Mouse (Mus musculus) lung, adult 18-20 months (tissue): ENCODE measurements around the gene Gucy2d.

Source experiments
- DNase-seq, 2 experiments: peaks; one replicate each; pipeline ENCODE4 v3.0.0; 2022; ENCODE audit warnings: mixed read lengths in 2 of 2

Gucy2d gene

DNA sequence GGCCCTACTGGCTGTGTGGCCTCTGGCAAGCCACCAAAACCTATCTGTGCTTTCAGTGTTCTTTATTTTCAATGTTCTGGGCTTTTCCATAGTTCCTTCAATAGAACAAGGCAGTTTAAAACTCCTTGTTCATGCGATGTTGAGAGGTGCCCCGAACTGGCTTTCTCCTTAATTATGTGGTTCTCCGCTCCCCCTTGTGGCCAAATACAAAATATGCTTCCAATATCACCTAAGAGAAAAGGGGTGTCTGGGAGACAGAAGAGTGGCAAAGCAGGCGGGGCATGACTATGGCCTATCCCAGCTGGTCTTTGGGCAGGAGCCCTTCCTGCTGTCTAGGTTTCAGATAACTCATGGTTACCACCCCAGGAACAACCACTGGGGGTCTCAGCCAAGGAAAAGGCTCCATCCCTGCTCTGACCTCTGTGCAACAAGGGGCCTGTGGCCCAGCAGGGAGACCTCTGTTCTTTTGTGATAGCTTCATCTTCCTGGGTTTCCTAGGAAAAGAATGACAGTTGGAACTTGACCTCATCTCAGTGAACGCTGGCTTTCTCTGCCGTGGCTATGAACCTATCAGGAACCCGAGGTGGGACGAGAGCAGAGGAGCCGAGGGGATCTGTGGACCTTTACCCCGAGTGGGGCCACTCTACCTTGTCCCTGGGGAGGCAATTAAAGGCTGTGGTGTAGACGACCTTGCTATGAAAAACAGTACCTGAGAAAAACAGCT, 7.5 kb downstream of the Gucy2d start:
- DNase-seq, result peak in 1 of 2 experiments; percentile 8

DNA sequence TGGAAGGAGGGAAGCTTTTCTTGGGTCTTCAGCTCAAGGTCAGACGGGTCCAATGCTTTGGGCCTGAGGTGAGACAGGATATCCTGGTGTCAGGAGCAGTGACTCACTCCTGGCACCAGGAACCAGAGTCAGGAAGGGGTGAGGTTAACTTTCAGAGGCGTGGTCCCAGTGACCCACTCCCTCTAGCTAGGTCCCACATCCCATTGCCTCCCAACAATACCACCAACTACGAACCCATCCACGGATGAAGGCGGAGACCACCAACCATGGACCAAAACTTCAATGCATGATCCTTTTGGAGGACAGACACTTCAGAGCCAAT, 8.1 kb downstream of the Gucy2d start:
- DNase-seq, result no peak

DNA sequence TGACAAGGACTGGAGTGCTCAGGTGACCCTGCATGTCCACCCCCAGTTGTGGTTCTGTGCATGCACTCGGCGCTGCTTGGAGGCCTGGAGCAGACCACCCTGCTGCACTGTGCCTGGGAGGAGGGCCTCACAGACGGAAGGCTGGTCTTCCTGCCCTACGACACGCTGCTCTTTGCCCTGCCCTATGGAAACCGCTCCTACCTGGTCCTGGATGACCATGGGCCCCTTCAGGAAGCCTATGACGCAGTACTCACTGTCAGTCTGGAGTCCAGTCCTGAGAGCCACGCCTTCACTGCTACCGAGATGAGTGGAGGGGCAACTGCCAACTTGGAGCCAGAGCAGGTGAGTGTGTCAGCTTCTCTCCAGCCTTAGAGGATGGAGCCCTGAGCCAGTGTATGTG, 9.5 kb downstream of the Gucy2d start:
- DNase-seq, result no peak

DNA sequence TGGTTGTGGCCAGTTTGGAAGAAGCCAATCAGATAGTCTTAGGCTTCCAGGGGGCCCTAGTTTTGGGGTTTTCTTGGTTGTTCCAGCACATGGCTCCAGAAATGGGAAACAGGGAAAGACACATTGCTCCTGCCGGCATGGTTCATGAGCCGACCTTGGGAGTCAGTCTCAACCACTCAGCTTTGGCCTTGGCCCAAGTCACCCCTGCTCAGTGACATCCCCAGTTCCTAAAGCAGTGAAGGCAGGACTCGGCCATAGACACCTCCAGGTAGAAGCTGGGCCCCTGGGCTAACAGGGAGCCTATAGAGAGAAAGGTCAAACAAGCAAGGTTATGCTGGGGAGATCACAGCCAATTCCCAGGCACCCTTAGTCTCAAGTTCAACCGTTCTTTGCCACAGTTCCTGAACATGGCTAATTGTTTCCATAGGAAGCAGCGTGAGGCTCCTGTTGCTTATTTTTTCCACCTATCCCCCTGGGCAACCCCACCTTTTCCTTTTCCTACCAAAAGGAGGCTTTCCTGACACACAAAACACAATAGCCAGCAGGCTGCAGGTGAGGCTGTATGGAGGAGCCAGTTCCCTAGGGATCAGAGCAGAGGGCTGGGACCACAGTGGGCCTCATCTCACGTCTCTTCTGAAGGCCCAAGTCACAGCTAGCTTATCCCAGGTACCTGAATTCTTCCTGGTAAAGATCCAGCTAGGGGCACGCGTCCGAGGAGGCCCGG, 14.3 kb downstream of the Gucy2d start:
- no peak for DNase-seq

DNA sequence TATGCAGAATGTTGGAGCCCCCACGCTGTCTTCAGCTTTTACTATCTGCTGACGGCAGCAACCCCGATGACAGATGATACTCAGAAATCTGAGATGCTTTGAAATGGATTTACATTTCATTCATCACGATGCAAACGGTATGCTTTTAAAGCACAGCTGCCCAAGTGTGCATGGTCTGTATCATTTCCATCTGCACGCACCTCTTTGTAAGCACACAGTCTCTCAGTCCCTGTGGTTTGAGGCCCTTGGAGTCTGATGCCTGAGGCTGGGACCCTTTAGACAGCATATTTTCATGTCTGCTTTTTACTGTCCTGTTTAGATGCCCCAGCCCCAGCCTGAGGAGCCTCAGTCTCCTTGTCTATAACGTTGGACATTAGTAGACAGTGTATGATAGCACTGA, 20.1 kb downstream of the Gucy2d start:
- DNase-seq, result no peak

DNA sequence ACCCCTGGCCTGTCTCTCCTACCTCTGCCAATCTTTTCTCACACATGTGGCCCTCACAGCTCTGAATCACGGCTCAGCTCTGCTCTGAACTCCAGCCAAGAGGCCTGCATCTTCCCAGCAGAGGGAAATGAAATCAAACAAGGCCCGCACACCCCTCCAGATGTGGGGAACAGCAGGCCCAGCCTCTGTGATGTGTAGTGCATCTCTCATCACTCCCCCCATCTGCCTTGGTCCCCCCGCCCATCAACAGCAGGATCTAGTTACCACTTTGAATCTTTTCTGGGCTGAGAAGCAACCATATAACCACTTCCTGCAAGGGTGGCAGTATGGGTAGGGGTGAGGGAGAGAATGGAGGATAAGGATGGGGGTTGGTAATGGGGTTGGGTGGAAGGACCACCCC, 28.9 kb downstream of the Gucy2d start:
- no peak for DNase-seq

DNA sequence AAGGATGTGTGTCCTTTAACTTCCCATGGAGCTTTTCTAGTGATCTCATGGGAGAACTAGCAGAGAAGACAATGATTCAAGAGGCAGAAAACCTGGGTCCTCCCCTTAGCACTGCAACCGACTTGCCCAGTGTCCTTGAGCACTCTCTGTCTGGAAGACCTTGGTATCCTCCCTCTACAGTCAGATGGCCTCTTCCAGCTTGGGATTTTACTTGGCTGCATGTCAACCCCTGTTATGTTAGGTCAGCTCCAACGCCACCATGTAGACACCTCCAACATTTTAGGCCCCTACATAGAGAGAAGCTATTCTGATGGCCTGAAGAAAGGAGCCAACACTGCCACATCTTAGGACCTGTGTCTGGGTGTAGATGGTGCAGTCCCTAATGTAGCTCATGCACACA, 32.3 kb downstream of the Gucy2d start:
- no peak for DNase-seq

DNA sequence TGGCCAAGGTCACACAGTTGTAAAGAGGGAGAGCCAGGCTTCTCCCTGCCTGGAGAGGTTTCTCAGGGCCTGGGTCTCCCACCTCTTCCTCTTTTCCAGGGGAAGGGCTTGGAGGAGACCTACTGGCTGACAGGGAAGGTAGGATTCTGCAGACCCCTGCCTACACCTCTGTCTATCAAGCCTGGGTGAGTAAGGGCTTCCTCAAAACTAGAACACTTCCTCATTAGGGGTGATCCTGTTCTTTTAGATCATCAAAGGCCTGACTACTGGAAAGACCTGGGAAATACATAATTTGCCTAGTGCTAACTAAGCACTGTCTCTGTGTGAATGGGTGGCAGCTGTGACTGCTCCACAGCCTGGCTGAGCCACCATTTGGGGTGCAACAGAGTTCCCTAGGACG, 34.3 kb downstream of the Gucy2d start:
- no peak for DNase-seq

DNA sequence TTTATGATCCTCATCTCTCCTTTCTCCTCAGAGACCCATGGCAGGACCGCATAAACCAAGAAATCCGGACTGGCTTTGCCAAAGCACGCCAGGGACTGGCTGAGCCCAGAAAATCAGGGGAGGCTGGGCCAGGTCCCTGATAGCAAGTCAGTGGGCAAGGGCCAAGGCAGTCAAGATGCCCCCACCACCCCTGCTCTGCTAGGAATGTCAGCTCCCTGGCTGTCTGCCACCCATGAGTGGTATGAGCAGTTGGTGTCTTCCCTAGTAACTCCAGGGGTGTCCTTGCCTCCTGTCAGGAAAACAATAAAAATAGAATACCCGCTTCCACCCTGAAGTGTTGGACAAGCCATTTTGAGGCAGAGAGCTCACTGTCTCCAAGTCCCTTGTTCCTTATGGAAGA, 36.9 kb downstream of the Gucy2d start:
- no peak for DNase-seq

DNA sequence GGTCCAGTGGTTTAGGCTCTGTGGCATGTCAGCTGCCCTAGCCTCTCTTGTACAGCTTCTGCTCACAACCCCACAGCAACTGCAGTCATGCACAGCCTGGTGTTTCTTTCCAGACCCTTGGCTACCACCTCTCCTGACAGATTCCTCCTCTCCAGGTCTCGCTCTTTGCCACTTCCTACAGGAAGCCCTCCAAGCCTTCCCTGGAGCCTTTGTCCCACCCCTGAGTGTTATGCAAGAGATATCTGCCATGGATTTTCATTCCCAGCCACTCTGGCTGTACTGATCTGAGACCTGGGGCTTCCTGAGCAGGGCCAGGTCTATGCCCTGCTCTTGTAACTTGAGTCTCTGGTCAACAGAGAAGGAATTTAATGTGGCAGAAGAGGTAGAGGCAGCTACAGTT, 40.3 kb downstream of the Gucy2d start:
- no peak for DNase-seq

DNA sequence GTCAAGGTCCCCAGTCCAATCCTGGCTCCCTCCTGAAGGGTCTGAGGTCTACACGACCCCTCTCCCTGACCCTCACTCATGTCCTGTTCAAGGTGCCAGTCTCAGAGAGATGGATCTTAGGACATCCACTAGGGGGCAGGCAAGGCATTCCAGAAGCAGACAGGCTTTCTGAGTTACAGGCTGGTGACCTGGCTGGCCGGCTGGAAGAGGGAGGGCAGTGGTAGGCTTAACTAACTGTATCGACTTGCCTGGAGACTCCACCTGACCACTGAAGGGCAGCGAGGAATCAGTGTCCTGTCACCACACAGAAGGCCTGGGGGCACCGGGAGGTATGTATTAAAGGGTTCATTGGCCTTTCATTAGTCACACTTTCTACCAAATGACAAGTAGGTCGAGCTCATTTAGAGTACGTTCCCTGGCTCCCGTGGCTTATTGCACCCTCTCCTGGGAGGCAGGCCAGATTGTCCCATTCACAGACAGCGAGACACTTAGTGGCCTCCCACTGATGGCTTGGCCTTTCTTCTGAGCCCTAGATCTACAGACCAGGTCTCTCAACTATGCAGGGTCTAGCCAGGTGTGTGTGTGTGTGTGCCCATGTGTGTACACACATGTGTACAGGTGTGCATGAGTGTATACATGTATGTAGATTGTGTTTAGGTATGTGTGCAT, 41.0 kb downstream of the Gucy2d start:
- peak; percentile 77 to 86 for DNase-seq

DNA sequence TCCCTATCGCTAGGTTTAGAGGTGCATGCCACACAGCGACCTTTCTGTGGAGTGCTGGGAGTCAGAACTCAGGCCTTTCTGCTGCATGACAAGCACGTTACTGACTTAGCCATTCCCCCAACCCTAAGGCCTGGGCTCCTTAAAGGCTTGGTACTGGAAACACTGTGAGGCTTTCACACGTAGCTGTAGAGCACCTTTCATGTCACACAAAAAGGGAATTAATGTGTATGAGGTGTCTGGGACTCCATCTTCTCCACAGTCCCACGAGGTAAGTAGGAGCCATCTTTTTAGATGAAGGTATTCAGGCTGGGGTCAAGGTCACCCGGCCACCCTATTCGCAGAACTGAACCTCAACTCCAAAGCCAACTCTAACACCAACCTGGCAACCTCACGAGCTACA, 41.6 kb downstream of the Gucy2d start:
- no peak for DNase-seq

DNA sequence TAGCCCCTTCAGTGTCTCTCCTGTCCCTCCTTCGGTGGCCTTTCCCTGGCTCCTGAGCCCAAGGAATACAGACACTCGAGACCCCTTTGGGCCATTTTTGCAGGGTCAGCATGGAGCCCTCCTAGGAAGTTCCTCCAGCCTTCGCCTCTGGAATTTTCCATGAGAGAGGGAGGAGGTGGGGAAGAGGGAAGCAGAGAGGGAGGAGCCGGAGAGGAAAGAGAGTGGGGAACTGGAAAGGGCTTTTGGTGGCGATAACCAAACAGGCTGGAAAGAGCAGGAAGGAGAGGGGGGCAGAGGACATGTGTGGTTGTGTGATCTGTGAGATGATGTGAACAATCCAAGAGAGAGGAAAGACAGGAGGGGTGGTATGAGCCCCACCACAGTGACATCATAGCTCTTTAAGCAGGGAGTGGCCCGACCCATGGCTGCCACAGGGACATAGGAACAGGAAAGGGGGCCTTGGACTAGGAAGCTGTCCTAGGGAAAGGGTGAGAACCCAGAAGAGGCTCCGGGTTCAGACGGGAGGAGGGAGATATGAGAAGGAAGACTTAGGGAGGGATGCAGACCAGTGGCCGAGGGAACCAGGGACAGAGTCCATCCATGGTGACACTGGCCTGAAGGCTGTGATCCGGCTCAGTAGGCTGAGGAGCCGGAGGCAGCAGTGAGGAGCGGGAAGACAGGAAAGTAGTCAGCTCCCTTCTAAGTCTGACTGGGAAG, 42.5 kb downstream of the Gucy2d start:
- DNase-seq, result peak in 1 of 2 experiments; percentile 39

DNA sequence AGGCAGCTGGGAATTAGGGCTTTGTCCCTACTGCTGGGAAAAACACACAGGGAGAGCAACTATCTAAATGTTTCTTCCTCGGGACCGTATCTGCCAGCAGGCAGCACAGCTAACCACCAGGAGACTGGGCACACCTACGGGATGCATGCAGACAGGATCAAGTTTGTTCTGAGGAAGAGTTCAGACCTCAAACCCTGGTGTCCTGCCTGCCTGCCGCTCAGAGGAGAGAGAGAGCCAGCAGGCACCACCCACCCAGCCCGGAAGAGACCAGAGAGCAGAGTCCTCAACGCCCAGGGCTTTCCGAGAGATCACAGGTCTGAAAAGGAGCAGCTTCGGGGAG, 43.0 kb downstream of the Gucy2d start:
- DNase-seq, result no peak

DNA sequence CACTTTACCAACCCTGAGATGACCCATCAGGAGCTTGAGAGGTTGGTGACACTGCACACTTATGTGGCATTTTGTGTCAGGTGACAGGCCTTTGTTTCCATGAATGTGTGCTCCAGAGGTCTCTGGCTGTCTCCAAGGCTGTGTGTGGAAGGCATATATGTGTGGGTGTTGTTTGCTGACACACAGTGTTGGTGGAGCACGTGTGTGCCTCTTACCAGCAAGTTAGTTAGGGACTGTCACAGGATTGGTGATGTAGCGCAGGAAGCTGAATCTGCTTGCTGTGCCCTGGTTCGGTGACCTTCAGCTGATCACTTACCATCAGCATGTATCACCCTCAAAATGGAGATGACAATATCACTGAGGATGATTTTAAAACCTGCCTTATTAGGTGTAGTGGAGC, 44.7 kb downstream of the Gucy2d start:
- DNase-seq, result no peak

DNA sequence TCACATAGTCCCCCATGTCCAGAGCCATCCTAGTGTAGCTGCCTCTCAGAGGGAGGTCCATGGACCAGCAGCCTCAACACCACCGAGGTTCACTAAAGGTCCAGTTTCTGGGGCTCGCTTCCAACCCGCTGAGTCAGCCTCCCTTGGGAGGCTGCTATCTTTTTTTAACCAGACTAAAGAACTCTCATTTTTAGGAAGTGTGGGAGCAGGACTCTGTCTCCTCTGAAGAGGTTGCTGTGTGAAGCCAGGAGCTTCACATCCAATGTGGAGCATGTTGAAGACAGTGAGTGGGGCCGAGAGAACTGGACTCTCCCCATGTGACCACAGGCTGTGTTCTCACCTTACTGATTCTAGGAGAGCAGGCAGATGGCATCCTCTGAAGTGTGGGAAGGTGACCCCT, 45.3 kb downstream of the Gucy2d start:
- no peak for DNase-seq

DNA sequence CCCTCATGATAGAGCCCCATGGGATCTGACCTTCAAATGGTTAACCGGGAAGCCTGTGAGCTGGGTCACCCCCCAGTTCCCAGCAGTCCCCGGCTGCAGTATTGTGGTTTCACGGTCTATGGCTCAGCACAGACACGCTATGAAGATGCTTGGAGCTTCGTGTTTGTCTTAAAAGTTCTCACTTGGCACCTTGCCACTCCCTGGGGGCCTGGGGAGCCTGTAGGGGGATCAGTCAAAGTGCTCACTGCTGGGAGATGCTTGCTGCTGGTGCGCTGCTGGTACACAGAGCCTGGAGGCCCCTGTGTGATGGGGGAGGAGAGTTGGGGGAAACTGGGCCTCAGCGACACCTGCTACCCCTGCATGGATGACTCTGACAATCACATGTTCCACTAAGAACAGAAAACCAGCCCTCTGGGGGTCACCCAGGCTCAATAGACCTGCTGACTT, 46.3 kb downstream of the Gucy2d start:
- no peak for DNase-seq

DNA sequence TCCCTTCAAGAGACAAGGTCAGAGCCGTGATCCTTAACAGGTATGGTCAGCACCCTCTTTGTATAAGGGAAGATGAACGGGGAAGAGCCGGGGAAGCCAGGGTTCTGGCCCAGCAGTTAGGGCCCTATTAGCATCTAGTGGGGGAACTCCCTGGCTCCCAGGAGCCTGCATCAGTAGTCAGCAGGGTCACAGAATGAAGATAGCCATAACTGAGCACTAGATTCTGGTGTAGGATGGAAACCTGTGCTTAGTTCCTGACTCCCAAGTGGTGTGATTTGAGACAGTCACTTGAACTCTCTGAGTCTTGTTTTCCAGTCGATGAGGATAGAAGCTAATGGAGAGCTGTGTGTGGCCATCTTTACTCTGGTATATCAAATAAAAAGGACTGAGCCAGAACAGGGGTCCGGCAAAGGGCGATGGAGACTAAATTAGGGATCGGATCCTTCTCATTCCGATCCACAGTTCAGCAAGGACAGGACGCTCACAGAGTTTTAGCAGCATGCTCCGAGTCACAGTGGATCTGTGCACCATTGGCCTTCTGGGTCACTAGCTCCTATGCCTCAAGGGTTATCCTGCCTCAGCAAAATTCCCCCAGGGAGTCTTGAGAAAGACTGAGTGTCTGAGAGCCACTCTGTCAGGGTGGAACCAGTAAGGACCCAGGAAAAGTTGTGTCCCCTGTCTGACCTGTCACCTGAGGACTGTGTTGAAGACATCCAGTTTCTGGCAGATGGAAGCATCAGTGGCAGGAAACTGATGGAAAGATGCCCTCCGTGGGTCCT, 47.2 kb downstream of the Gucy2d start:
- DNase-seq, result no peak

DNA sequence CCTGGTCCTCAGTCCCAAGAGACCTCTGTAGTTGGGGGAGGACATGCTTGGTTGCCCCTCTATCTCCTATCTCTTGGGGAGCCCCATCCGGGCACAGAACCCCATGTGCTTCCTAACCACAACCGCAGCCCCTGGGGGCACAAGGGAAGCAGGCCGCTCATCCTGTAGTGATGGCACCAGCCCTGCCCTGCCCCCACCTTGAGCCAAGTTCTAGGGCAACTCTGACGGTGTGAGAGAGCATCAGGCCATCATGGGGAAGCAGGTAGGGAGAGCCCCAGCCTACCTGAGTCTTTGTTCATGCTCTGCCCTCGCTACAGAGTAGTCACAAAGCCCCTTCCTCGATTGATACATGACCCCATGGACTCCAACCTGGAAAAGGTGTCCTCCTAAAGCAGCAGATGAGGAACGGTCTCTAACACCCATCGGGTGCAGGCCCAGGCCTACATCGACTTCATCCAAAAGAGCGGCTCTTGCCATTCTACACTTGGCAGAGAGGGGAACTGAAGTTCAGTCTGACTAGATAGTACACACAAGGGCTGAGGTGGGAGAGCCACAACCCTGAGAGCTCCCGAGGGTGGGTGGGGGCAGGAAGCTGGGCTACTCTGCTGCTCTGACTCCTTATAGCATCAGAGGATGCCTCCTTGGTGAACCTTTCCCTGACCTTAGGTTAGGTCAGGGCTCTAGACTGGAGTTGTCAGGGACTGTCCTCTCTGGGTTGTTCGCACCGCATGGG, 48.3 kb downstream of the Gucy2d start:
- peak in 1 of 2 experiments; percentile 47 for DNase-seq

DNA sequence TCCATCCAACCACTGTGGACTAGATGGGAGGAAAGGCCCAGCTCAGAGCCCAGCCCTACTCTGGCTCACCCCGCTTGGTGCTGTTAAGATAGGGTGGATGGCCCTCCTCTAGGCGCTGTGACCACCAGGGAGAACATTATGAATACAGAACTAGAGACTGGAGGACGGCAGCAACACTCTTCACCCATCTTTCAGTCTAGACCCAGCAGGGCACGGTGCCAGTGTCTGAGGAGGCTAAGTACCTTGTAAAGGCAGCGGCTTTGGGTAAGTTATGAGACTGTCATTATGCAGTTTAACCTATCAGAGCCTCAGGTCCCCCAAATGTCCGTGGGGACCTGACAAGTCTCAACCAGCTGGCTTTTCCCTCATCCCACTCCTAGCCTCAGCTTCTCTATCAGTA, 48.9 kb downstream of the Gucy2d start, which contains the start of gene Lrrc32:
Gene Lrrc32 (plus strand): TSS at position 153 of the 400 bp plus-strand sequence.
- DNase-seq, result no peak

DNA sequence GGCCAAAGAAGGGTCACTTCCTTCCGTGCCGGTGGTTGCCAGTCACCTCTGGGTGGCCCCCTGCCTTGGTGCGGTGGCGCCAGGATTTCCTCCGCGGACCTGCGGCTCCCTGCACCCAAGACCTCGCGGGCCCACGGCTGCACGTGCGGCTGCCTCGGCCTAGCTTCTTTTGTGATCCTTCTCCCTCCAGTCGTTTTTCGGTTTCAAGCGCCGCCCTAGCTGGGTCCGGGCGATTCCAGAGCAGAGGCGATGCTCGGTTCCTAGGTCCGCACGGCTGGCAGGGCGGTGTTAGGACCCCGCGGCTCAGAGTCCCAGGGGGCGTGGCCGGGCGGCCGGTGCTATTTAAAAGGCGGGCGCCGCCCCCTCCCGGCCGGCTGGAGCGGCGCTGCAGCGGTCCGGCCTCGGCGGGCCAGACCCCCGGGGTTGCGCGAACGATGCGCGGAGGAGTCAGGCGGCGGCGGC, 49.4 kb downstream of the Gucy2d start:
- peak; percentile 74 to 82 for DNase-seq

DNA sequence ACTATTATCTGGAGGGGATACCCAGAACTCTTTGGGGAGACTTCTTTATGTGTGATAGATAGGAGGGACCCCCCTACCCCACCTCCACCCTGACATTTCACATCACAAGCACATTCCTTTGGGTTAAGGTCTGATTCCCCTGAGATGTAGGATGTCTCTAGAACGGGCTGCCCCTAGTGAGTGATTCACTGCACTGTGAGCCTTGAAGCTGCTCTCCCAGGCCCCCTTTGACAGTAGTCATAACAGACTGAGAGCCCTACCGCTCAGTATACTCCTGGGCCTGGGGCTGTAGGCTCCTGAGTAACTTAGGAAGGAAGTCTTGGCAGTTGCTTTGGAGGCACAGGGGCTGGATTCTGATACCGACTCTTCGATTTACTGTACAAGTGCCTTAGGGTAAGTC, 50.1 kb downstream of the Gucy2d start:
- no peak for DNase-seq
